Mouse (Mus musculus) heart, embryonic 10.5 days (tissue): ENCODE data around the gene Adgrl2. TPM values are rescaled to one million over a fixed set of nuclear protein-coding genes. Genes with fewer than 3 reads are reported as not detected.

Source experiments
- DNase-seq: peaks from one replicate; pipeline ENCODE4 v3.0.0-alpha.2; 2017; ENCODE audit warnings: low spot score
- H3K27ac ChIP-seq: fragments of 300-500 bp; sonication (generic); 2 replicates; pipeline ENCODE4 v1.5.1; 2016; ENCODE audit warnings: mild to moderate bottlenecking
- H3K27me3 ChIP-seq: fragments of 300-500 bp; sonication (generic); 2 replicates; pipeline ENCODE4 v1.6.1; 2016; ENCODE audit warnings: mild to moderate bottlenecking; ENCODE audit not compliant: poor library complexity, insufficient read depth, severe bottlenecking
- H3K36me3 ChIP-seq: fragments of 300-500 bp; sonication (generic); 2 replicates; pipeline ENCODE4 v1.6.1; 2016; ENCODE audit warnings: mild to moderate bottlenecking, moderate library complexity
- H3K4me1 ChIP-seq: fragments of 300-500 bp; sonication (generic); 2 replicates; pipeline ENCODE4 v1.6.1; 2016; ENCODE audit warnings: mild to moderate bottlenecking
- H3K4me3 ChIP-seq: fragments of 300-500 bp; sonication (generic); 2 replicates; pipeline ENCODE4 v1.5.1; 2016; ENCODE audit warnings: mild to moderate bottlenecking, moderate library complexity
- H3K9me3 ChIP-seq: fragments of 300-500 bp; sonication (generic); 2 replicates; pipeline ENCODE4 v1.6.1; 2016; ENCODE audit warnings: mild to moderate bottlenecking, moderate library complexity
- WGBS: fragments of 180-500 bp; shearing (Covaris S2); methylation state at CpG from one replicate; pipeline ENCODE4 v1.1.7; 2016; 5-methylcytosine and 5-hydroxymethylcytosine counted together
- polyA plus RNA-seq: library from polyadenylated mRNA; unstranded; fragments of >200 nt; fragmentation: Nextera tagmentation; extraction: Ambion mirVana; gene quantifications from 2 replicates; pipeline ENCODE4 v1.2.1, GENCODE M21; 2016

Adgrl2 gene
- polyA plus RNA-seq, 1 experiment from 2014 or later: 45.0 TPM

- WGBS: 85% methylated on average over 8 of the region's 8 CpGs
- H3K36me3 ChIP-seq: peaks cover 5% of the 10 kb centered on the region; the same call in 1 of the 2 replicates
- H3K27me3 ChIP-seq: no peaks in the 10 kb centered on the region
Measured at GRCm38 (mm10) chr3:148885980-148886668, 104.2 kb downstream of the Adgrl2 start.

GRCm38 (mm10) chr3:148885184-148885583, 105.2 kb downstream of the Adgrl2 start:
- Histone ChIP-seq H3K4me1 (no peaks in the 10 kb centered on the region), H3K36me3 (peaks cover 2% of the 10 kb centered on the region; the same call in 1 of the 2 replicates), H3K27me3 (no peaks in the 10 kb centered on the region), H3K27ac (no peak overlapping the region), H3K4me3 (no peak overlapping the region), H3K9me3 (no peaks in the 10 kb centered on the region)
- DNase-seq: no peak
- 79% methylated on average over 4 of the region's 4 CpGs for WGBS

More at GRCm38 (mm10) chr3:148885980-148886668, 104.2 kb downstream of the Adgrl2 start:
- DNase-seq: no peak
- no peaks in the 10 kb centered on the region for H3K9me3 ChIP-seq
- no peaks in the 10 kb centered on the region for H3K4me1 ChIP-seq
- no peak overlapping the region for H3K27ac ChIP-seq
- H3K4me3 ChIP-seq: no peak overlapping the region

GRCm38 (mm10) chr3:148881431-148881830, 108.9 kb downstream of the Adgrl2 start:
- no peak for DNase-seq
- Histone ChIP-seq H3K27ac (no peak overlapping the region), H3K36me3 (0 out of 2 replicates have a peak, but pooled peaks cover 3% of the 10 kb centered on the region), H3K4me1 (peaks cover 5% of the 10 kb centered on the region; the same call in 1 of the 2 replicates), H3K4me3 (no peak overlapping the region), H3K27me3 (no peaks in the 10 kb centered on the region), H3K9me3 (no peaks in the 10 kb centered on the region)
- WGBS: 84% methylated on average over 5 of the region's 5 CpGs

GRCm38 (mm10) chr3:148872563-148872962, 117.8 kb downstream of the Adgrl2 start:
- no peak for DNase-seq
- Histone ChIP-seq H3K4me3 (no peak overlapping the region), H3K27me3 (no peaks in the 10 kb centered on the region), H3K27ac (no peak overlapping the region), H3K4me1 (no peaks in the 10 kb centered on the region; the same call in 1 of the 2 replicates), H3K9me3 (no peaks in the 10 kb centered on the region), H3K36me3 (0 out of 2 replicates have a peak, but pooled peaks cover 4% of the 10 kb centered on the region)
- 81% methylated on average over 5 of the region's 5 CpGs for WGBS

GRCm38 (mm10) chr3:148871792-148872464, 118.4 kb downstream of the Adgrl2 start:
- H3K4me3 ChIP-seq: no peak overlapping the region
- 0 out of 2 replicates have a peak, but pooled peaks cover 4% of the 10 kb centered on the region for H3K36me3 ChIP-seq
- no peak overlapping the region for H3K27ac ChIP-seq
- H3K9me3 ChIP-seq: no peaks in the 10 kb centered on the region
- DNase-seq: no peak
- 74% methylated on average over 5 of the region's 5 CpGs for WGBS
- H3K4me1 ChIP-seq: no peaks in the 10 kb centered on the region; the same call in 1 of the 2 replicates
- H3K27me3 ChIP-seq: no peaks in the 10 kb centered on the region

DNA sequence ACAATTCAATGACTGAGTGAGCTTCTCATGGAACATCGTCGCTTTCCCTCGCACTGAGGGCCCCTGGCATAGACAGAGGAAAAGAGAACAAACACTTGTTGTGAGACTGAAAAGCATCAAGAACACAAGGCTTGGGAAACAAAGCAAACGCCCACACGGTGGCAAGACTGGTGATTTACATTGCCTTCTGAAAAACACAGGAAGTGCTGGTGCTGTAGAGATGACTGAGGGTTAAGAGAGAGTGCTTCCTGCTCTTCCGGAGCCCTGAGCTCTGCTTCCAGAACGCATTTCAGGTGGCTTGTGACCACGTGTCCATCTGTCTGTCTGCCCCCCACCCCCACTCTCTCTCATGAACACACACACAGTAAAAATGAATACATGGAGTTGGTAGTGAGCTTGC, 122.7 kb downstream of the Adgrl2 start:
- no peak for DNase-seq
- 54% methylated on average over 8 of the region's 8 CpGs for WGBS
- no peak overlapping the region for H3K4me3 ChIP-seq
- H3K27ac ChIP-seq: no peak overlapping the region
- H3K4me1 ChIP-seq: peaks cover 8% of the 10 kb centered on the region
- H3K36me3 ChIP-seq: peaks cover 17% of the 10 kb centered on the region; the same call in 1 of the 2 replicates
- no peaks in the 10 kb centered on the region for H3K9me3 ChIP-seq
- no peaks in the 10 kb centered on the region for H3K27me3 ChIP-seq

DNA sequence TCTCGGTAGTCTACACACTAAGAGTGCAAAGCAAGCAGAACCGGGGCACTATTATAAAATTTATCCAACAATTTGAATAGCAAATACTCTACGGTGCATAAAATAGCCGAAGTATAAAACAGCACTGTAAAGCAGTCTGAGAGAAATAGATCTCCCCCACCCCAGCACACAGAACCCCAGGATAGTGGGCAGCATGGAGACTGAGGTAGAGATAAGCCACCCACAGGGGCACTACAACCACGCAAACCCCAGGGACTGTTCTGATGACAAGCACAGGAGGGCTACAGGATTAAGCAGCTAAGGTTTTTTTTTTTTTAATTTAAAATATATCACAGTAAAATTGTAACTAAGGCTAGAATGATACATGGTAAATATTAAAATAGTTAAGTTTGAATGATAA, 123.7 kb downstream of the Adgrl2 start:
- H3K27ac ChIP-seq: no peak overlapping the region
- no peak for DNase-seq
- H3K27me3 ChIP-seq: no peaks in the 10 kb centered on the region
- H3K4me1 ChIP-seq: peaks cover 8% of the 10 kb centered on the region
- WGBS: 78% methylated on average over 5 of the region's 5 CpGs
- H3K9me3 ChIP-seq: no peaks in the 10 kb centered on the region
- peaks cover 13% of the 10 kb centered on the region; the same call in 1 of the 2 replicates for H3K36me3 ChIP-seq
- no peak overlapping the region for H3K4me3 ChIP-seq

GRCm38 (mm10) chr3:148866053-148866452, 124.3 kb downstream of the Adgrl2 start:
- no peaks in the 10 kb centered on the region for H3K27me3 ChIP-seq
- no peak overlapping the region for H3K4me3 ChIP-seq
- peaks cover 8% of the 10 kb centered on the region for H3K4me1 ChIP-seq
- 53% methylated on average over 7 of the region's 7 CpGs for WGBS
- no peak overlapping the region for H3K27ac ChIP-seq
- H3K36me3 ChIP-seq: peaks cover 13% of the 10 kb centered on the region; the same call in 1 of the 2 replicates
- H3K9me3 ChIP-seq: no peaks in the 10 kb centered on the region
- no peak for DNase-seq

GRCm38 (mm10) chr3:148865234-148865633, 125.1 kb downstream of the Adgrl2 start:
- H3K9me3 ChIP-seq: no peaks in the 10 kb centered on the region
- no peak overlapping the region for H3K4me3 ChIP-seq
- no peaks in the 10 kb centered on the region for H3K27me3 ChIP-seq
- H3K4me1 ChIP-seq: peaks cover 8% of the 10 kb centered on the region
- no peak for DNase-seq
- no peak overlapping the region for H3K27ac ChIP-seq
- 80% methylated on average over 7 of the region's 7 CpGs for WGBS
- H3K36me3 ChIP-seq: peaks cover 13% of the 10 kb centered on the region; the same call in 1 of the 2 replicates

DNA sequence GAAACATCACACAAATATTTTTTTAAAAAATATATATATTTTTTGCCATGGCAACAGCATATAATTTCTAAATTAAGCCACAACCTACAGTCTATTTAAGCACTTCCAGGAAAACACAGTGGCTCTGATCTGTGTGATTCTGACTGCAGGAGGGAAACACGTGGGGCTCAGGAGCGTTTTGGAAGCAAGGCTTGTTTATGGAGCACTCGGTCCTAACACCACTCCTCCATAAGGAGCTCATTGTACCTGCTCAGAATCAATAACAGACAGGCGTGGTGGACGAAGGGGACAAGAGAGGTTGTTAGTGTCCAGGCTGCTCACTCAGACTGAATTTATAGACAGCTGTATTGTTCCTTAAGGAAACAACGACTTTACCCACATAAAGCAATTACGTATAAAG, 128.5 kb downstream of the Adgrl2 start:
- WGBS: 78% methylated on average over 7 of the region's 7 CpGs
- peaks cover 8% of the 10 kb centered on the region for H3K4me1 ChIP-seq
- no peak overlapping the region for H3K4me3 ChIP-seq
- H3K27ac ChIP-seq: no peak overlapping the region
- peaks cover 36% of the 10 kb centered on the region; the same call in 1 of the 2 replicates for H3K36me3 ChIP-seq
- no peaks in the 10 kb centered on the region for H3K27me3 ChIP-seq
- DNase-seq: no peak
- H3K9me3 ChIP-seq: no peaks in the 10 kb centered on the region

- no peak overlapping the region for H3K4me3 ChIP-seq
- peaks cover 9% of the 10 kb centered on the region for H3K4me1 ChIP-seq
- H3K9me3 ChIP-seq: no peaks in the 10 kb centered on the region
- no peak for DNase-seq
- H3K27ac ChIP-seq: no peak overlapping the region
- peaks cover 48% of the 10 kb centered on the region for H3K36me3 ChIP-seq
- whole genome bisulfite sequencing: 48% methylated on average over 12 of the region's 12 CpGs
- H3K27me3 ChIP-seq: no peaks in the 10 kb centered on the region
Measured at GRCm38 (mm10) chr3:148854306-148854910, 135.9 kb downstream of the Adgrl2 start.

DNA sequence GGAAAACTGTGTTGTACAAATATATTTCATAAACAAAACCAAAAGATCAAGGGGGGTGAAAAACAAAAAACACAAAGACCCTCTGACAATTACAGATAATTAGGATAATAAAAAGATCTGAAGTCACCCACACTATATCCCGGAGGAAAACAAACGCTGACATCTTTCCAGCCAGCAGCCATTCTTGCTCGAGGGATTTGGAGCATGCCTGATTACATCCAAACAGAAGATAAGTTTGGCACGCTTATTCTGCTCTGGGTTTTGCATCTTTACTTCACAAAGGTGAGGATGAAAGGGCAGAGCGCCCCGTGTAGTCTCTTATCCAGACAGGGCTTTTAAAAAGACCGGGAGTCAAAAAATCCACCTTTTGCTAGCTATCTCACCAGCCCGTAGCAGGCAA, 137.0 kb downstream of the Adgrl2 start:
- no peak for DNase-seq
- Histone ChIP-seq H3K36me3 (peaks cover 47% of the 10 kb centered on the region), H3K27ac (no peak overlapping the region), H3K9me3 (no peaks in the 10 kb centered on the region), H3K4me1 (peaks cover 9% of the 10 kb centered on the region), H3K27me3 (no peaks in the 10 kb centered on the region), H3K4me3 (no peak overlapping the region)
- 45% methylated on average over 8 of the region's 8 CpGs for WGBS

GRCm38 (mm10) chr3:148852556-148852955, 137.8 kb downstream of the Adgrl2 start:
- H3K27me3 ChIP-seq: no peaks in the 10 kb centered on the region
- DNase-seq: no peak
- H3K9me3 ChIP-seq: no peaks in the 10 kb centered on the region
- 76% methylated on average over 12 of the region's 12 CpGs for WGBS
- no peak overlapping the region for H3K4me3 ChIP-seq
- H3K36me3 ChIP-seq: peaks cover 50% of the 10 kb centered on the region
- no peak overlapping the region for H3K27ac ChIP-seq
- H3K4me1 ChIP-seq: peaks cover 9% of the 10 kb centered on the region
